Mouse (Mus musculus): Measurements from ENCODE around the gene Egfl7.

Egfl7 gene

DNA sequence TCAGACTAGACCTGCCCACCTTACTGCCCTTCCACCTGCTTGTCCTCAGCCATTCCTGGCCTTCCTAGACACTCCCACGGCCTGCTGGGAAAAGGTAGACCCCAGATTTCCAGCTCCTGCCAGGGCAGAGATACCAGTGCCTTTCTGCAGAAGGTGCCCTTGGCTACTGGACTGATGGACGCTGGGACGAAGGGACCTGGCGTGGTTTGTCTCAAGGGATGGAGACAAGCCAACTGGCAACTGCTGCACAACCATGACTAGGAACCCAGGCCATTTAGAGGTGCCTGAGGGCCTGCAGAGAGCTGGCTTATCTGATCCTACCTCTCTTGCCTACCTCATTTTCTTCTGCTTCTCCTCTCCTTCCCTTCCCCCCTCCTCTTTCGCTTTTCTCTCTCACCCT is 35.1 kb downstream of the Egfl7 start:
- no peak for DNase-seq (ENCODE audit: low spot score in 2 of 2)

DNA sequence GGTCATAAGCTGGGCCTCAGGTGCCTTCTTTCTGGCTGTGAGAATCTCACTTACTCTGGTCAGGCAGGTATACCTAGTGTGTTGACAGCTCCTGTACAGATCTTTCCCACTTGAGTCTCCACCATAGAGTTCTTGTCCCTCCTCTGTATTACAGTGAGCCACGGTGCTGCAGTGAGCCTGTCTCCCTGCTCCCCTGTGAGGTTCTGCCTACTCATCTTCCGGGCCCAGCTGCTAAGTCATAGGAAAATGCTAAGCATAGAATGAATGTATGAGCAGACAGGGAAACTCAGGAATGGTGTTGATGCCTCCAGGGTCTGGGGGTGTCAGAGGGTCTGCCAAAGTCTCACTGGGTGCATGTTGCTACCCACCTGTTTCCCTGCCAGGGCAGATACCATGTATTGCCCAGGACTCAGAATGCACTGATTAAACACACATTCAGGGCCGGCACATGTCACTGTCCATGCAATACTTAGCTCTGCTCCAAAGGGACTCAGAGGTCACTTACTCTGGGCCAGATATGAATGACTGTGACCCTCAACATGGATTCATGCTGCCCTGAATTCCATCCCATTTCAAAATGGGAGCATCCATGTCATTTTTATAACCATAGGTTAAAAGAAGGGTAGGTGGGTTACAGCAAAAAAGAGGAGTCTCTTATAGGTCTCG is 35.8 kb downstream of the Egfl7 start:
- DNase-seq (ENCODE audit: low spot score in 2 of 2): no peak

- no peak for DNase-seq (ENCODE audit: low spot score in 2 of 2)
Observed at GRCm38 (mm10) chr2:26617331-26617730, 37.5 kb downstream of the Egfl7 start.

GRCm38 (mm10) chr2:26617928-26618327 is 38.1 kb downstream of the Egfl7 start:
- no peak for DNase-seq (ENCODE audit: low spot score in 2 of 2)

DNA sequence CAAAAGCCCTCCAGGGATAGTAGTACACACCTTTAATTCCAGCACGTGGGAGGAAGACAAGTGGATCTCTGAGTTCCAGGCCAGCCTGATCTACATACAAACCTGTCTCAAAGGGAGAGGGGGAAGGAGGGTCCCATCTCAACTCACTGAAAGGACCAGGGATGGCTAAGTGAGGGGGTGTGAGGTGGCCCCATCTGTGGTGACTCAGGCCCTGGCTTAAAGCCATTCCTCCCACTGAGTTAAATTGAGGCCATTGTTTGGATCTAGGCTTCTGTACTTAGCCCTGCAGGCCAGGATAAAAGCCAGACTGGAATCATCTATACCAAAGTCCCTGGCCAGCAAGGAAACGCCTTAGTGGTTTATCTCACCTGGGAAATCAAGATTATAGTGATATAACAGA is 41.4 kb downstream of the Egfl7 start:
- DNase-seq (ENCODE audit: low spot score in 2 of 2): no peak

DNA sequence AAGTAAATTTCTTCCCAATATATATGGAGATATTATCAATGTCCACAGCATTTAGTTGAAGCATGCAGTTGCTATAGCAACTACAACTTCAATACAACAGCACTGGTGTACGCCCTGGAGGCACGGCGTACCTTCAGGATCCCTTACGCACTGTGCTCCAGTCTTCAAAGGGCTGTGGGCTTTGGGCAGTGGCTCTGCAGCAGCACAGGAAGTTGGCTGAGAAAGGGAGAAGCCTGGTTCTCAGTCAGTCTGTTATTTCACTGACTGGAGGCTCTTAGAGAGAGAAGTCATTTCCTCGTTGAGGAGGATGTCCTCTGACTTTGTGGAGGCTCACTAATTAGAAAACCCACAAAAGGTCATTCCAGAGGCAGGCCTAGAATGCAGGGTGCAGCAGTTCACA is 43.2 kb downstream of the Egfl7 start:
- no peak for DNase-seq (ENCODE audit: low spot score in 2 of 2)

GRCm38 (mm10) chr2:26625419-26625818 is 45.6 kb downstream of the Egfl7 start:
- no peak for DNase-seq (ENCODE audit: low spot score in 2 of 2)

- no peak for DNase-seq (ENCODE audit: low spot score in 2 of 2)
Observed at GRCm38 (mm10) chr2:26626081-26626480, 46.3 kb downstream of the Egfl7 start.

DNA sequence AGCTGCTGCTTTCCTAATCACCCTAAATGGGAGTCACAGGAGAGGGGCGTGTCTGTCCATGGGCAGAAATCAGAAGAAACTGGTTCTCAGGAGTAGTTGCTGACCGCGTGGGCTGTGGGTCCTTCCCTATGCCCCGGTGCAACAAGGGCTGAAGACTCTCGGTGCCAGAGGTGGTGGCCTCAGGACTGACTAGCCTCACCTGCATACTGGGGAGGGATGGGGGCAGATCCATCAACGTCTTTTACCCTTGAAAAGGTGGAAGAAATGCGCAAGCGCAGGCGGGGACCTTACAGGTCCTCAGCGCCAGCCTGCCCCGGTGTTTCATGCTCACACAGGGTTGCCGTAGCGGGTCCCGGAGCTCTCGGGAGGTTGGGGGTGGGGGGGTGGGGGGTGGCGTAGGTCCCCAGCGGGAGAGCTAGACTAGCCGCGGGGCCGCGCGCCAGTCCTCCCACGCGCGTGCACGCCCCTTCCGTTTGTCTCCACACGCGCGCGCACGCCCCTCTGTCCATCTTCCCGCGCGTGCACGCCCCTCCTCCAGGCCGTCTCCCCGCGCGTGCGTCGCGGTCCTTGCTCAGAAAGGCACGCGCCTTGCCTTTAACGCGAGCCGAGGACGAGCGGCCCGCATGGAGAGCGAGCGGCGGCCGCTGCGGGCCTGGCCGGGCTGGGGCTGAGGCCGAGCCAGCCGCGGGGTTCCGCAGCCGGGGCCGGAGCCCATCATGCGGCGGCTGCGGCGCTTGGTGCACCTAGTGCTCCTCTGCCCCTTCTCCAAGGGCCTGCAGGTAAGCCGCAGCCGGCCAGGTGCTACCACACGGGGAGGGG is 48.3 kb downstream of the Egfl7 start, which contains the start of gene Fam69b:
Fam69b (plus strand) TSS at position 537 of the 819 bp plus-strand sequence.
- peak; percentile 85 for DNase-seq (ENCODE audit: low spot score in 2 of 2)

DNA sequence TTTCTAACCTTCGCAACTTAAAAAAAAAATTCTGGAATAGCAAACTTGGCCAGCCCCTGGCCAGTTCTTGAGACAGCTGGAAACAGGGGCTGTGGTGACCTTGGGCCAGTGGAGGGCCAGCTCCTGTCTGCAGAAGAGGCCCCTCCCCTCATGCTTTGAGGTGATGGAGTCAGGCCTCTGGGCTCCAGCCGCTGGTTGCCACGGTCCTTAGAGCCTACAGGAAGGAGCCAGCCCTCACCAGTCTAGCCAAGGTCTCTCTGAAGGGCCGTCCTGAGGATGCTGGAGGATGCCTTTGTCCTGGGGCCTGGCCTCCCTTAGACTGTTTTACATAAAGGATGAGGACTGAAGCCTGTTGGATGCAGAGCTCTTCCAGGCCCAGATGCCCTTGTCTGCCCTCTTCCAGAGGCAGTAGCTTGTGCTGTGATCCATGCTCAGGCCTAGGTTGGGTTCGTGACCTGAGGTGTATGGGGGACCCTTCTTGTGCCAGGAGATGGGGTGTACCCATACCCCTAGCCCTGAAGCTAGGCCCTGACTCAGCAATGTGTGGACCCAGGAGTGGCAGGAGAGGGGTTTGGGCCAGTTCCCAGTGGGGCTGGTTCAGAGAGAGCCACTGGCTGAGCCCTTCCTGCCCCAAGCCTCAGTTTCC is 49.1 kb downstream of the Egfl7 start:
- no peak for DNase-seq (ENCODE audit: low spot score in 2 of 2)

DNA sequence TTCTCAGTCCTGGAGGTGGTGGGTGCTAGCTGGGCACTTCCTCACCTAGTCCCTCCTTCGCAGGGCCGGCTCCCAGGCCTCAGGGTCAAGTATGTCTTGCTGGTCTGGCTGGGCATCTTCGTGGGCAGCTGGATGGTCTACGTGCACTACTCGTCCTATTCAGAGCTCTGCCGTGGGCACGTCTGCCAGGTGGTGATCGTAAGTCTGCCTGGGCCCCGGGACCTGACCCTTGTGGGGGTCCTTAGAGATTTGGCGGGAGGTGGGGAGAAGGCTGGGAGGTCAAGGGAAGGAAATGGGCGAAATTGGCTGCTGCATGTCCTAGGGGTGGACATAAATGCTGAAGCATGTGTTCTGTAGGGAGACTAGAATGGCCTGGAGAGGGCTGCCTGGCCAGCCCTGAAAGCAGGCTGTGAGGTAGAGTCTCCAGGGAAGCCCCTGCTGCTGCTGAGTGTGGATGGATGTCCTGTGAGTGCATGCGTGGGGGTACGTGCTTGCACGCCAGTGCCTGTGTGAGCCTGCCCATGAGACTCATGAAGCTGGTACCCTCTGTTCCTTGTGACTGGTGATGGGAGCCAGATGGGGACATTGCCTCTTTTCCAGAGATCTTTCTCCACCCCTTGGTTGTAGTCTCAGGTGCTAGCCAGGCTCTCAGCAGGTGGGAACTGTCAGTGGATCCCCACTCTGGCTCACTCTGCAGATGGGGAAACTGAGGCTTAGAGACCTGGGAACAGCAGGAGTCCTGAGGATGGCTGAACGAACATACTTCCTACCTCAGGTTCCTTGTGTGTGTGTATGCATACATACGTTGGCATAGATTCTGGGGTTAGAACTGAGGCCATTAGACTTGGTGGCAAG is 53.0 kb downstream of the Egfl7 start:
- DNase-seq (ENCODE audit: low spot score in 2 of 2): no peak

DNA sequence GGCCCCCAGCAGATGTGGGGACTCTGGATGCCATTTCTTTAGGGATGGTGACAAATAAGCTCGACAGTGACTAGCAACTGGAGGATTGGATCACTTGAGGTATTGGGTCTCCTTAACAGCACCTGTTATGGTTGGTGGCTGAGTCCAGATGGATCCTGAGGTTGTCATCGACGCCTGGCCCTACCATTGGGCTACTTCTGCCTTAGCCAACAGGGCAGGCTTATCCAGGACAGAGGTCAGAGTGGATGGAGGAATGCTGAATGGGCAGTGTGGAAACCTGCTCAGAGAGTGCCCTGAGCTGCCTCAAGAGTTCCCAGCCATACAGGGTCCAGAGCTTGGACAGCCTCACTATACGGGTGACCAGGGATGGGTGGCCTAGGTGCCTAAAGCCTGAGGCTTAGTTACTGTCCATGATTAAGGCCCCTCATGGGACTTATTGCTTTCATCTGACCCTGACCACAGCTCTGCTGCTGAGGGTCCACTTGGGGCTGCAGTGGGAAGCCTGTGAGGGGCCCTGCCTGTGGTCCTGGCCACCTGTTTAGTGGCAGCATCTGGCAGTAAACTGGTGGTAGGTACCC is 54.2 kb downstream of the Egfl7 start:
- no peak for DNase-seq (ENCODE audit: low spot score in 2 of 2)

DNA sequence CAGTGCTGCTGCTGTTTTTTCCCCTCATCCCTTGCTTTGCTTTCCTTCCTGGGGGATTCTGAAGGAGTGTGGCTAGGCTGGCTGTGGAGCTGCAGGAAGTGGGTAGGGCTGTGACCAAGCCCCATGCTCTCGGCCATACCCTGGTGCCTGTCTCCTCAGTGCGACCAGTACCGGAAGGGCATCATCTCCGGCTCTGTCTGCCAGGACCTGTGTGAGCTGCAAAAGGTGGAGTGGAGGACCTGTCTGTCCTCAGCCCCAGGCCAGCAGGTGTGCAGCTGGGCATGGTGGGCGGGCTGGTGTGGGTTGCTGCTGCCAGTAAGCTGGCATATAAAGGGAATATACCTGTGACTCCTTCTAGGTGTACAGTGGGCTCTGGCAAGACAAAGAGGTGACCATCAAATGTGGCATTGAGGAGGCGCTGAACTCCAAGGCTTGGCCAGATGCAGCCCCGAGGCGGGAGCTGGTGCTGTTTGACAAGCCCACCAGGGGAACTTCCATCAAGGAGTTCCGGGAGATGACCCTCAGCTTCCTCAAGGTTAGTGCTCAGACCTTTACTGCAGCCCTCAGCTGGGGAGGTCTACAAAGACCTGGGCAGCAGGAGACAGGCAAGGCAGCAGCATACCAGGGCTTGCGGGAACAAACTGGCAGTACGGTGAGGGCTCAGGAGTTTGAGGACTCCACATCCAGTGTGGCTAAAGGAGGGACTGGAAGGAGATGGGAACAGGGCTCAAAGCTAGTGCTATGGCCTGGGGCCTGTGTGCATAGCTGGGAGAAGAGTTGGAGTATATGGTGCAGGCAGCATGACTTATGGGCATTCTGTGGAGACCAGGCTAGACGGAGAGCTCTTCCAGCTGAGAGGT is 55.0 kb downstream of the Egfl7 start:
- DNase-seq (ENCODE audit: low spot score in 2 of 2): no peak

- no peak for DNase-seq (ENCODE audit: low spot score in 2 of 2)
Observed at GRCm38 (mm10) chr2:26635489-26636324, 55.9 kb downstream of the Egfl7 start.

DNA sequence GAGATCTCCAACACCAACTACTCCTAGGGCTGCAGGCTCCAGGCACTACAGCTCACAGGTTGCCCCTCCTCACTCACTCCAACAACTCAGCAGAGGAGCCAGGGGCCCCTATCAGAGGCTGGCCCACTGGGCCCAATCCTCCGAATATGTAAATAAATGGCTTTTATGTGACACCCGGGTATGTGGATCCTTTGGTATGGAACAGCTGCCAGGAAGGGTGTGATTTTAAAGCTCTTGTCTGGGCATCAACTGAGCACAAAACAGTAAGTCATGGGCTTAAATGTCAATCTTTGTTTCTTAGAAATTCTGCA is 56.5 kb downstream of the Egfl7 start:
- DNase-seq (ENCODE audit: low spot score in 2 of 2): no peak

GRCm38 (mm10) chr2:26637316-26637932 is 57.6 kb downstream of the Egfl7 start:
- no peak for DNase-seq (ENCODE audit: low spot score in 2 of 2)

DNA sequence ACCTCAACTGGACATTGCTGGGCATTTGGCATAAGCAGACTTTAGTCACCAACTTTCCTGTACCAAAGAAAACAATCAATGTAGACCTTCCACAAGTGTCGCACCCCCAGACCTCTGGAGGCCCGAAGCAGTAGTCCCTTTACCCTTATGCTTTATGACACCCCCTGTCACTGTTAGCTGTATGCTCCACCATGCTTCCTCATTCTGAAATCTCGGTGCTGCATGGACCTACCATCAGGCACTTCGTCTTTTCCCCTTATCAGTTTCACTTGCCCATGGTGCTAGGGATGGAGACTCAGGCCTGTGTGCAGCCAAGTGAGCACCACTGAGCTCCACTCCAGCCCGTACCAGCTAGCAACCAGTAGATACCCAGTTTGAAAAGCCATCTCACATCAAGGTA is 58.2 kb downstream of the Egfl7 start:
- DNase-seq (ENCODE audit: low spot score in 2 of 2): no peak

DNA sequence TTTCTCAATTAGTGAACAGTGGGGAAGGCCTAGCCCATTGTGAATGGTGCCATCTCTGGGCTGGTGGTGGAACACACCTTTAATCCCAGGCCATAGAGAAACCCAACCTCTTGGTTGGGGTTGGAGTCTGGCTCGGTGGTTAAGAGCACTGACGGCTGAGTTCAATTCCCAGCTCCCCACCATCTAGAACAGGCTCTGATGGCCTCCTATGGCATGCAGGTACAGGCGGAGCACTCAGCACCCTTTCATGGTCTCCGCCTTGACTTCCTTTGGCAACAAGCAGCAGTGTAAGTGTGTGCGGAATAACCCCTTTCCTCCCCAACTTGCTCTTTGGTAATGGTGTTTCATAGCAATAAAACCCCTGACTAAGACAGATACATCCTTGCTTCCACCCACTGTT is 58.8 kb downstream of the Egfl7 start:
- DNase-seq (ENCODE audit: low spot score in 2 of 2): no peak

DNA sequence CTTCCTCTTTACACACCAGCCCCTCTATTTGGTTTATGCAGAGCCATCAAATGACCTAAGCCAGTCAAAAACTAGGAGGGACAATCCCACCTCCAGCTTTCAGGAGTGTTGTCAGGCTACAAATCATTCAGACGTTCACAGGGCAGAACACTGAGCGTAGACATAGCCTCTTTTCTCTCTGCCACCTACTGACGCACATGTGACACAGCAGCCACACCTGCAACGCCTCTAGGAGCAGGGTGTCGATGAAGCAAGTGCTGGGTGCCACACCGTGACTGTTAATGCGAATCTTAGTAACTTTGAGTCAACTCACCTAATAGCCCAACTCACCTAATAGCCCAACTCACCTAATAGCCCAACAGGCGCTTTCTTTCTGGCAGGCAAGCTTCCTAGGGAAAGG is 59.3 kb downstream of the Egfl7 start:
- no peak for DNase-seq (ENCODE audit: low spot score in 2 of 2)

Data from right cerebral cortex, postnatal 36 days (tissue).